Mouse (Mus musculus): ENCODE data around the gene Zswim9.

DNA sequence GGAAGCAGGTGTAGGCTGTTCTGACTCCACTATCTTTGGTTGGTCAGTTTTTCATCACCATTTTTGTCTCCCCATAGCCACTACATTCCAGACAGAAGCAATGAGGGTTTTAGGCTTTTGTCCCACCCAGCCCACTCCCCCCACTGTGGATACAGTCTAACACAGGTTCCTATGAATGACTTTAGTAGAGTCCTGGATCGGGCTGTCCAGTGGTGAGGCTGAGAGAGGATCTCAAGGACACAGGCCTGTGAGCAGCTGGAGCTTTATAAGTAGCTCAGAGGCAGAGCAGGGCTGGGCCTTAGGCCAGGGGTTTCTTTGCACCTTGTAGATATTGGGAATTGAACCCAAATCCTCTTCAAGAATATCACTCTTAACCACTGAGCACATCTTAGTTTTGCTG, 23.1 kb upstream of the Zswim9 start:
- TF ChIP-seq CTCF (IDR thresholded peaks at IDR 0.05; ENCODE audit: borderline replicate concordance, insufficient read depth, low read depth, low read length) (no peak), POLR2A (IDR thresholded peaks at IDR 0.05; ENCODE audit: borderline replicate concordance, insufficient read depth, low read length) (no peak)
